Mouse (Mus musculus): ENCODE measurements around the gene BC067074. TPM values are rescaled to one million over a fixed set of nuclear protein-coding genes. Genes with fewer than 3 reads are reported as not detected.

The BC067074 gene
- polyA plus RNA-seq, 1 experiment from 2014 or later, result 0.89 TPM

DNA sequence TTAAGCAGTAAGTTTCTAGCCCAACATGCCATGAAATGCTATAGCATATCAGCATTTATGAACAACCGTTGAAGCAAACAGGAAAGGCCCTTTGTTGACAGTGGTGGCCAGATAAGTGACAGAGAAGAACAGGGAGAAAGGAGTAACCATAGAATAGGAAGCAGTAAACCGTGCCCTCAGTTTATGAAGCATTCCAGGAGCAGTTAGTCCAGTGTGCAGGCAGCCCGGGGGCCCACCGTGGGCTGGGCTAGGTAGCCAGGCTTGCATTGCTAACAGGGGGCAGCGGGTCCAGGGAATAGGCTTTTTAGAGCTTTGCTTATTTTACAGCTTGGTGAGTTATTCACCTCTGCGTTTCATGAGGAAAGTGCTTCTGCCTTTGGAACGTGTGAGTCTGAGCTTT is 39.3 kb downstream of the BC067074 start:
- WGBS, result 55% methylated on average over 7 of the region's 7 CpGs
- Histone ChIP-seq H3K9ac (ENCODE audit: low read length) (no peak overlapping the region), H3K9me3 (ENCODE audit: control insufficient read depth, low read length) (no peaks in the 10 kb centered on the region), H3K27me3 (ENCODE audit: control insufficient read depth, insufficient read depth, low read length) (no peaks in the 10 kb centered on the region), H3K36me3 (ENCODE audit: control insufficient read depth, insufficient read depth, low read length) (no peaks in the 10 kb centered on the region; the same call in 1 of the 2 replicates), H3K4me1 (replicated peaks; ENCODE audit: control insufficient read depth, insufficient read depth) (no peaks in the 10 kb centered on the region), H3K27ac (replicated peaks) (no peak overlapping the region), H3K4me2 (replicated peaks; ENCODE audit: low read depth) (no peak overlapping the region), H3K4me3 (ENCODE audit: low read depth, low read length) (no peak overlapping the region)
- TF ChIP-seq EP300 (optimal IDR thresholded peaks at IDR 0.05) (no peak), CTCF (IDR thresholded peaks at IDR 0.05; ENCODE audit: low read depth) (no peak)
- DNase-seq (ENCODE audit: low spot score), result no peak
- ATAC-seq (ENCODE audit: low FRiP score, low TSS enrichment), result no peak

GRCm38 (mm10) chr13:113333374-113333773 is 40.4 kb downstream of the BC067074 start:
- Histone ChIP-seq H3K9me3 (ENCODE audit: control insufficient read depth, low read length) (no peaks in the 10 kb centered on the region), H3K27ac (replicated peaks) (no peak overlapping the region), H3K27me3 (ENCODE audit: control insufficient read depth, insufficient read depth, low read length) (no peaks in the 10 kb centered on the region), H3K36me3 (ENCODE audit: control insufficient read depth, insufficient read depth, low read length) (no peaks in the 10 kb centered on the region; the same call in 1 of the 2 replicates), H3K4me1 (replicated peaks; ENCODE audit: control insufficient read depth, insufficient read depth) (no peaks in the 10 kb centered on the region), H3K9ac (ENCODE audit: low read length) (no peak overlapping the region), H3K4me2 (replicated peaks; ENCODE audit: low read depth) (no peak overlapping the region), H3K4me3 (ENCODE audit: low read depth, low read length) (no peak overlapping the region)
- ATAC-seq (ENCODE audit: low FRiP score, low TSS enrichment) (peak; percentile 65; the same call in 1 of the 2 replicates), DNase-seq (ENCODE audit: low spot score) (no peak)
- 70% methylated on average over 6 of the region's 6 CpGs for WGBS
- TF ChIP-seq CTCF (IDR thresholded peaks at IDR 0.05; ENCODE audit: low read depth), result no peak
- TF ChIP-seq EP300 (optimal IDR thresholded peaks at IDR 0.05), result no peak

DNA sequence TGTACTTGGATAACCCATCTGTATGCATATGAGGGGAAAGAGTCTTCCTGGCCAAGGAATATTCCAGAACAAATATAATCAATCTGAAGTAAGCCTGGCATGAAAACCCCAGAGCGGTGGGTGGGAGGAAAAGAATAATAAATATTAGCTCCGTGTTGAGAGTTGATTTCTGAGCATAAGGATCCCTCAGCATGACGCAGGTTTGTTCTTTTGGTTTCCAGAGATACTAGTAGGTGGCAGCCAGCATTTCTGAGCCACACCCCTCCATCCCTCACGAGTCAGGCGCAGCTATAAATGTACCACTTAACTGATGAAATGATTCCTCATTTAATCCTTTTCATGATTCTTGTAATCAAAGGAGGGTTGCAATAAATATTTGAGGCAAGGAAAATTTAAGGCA is 41.0 kb downstream of the BC067074 start:
- Histone ChIP-seq H3K9ac (ENCODE audit: low read length) (no peak overlapping the region), H3K4me3 (ENCODE audit: low read depth, low read length) (no peak overlapping the region), H3K9me3 (ENCODE audit: control insufficient read depth, low read length) (no peaks in the 10 kb centered on the region), H3K4me2 (replicated peaks; ENCODE audit: low read depth) (no peak overlapping the region), H3K27ac (replicated peaks) (no peak overlapping the region), H3K4me1 (replicated peaks; ENCODE audit: control insufficient read depth, insufficient read depth) (no peaks in the 10 kb centered on the region), H3K27me3 (ENCODE audit: control insufficient read depth, insufficient read depth, low read length) (no peaks in the 10 kb centered on the region), H3K36me3 (ENCODE audit: control insufficient read depth, insufficient read depth, low read length) (no peaks in the 10 kb centered on the region; the same call in 1 of the 2 replicates)
- TF ChIP-seq EP300 (optimal IDR thresholded peaks at IDR 0.05) (no peak), CTCF (IDR thresholded peaks at IDR 0.05; ENCODE audit: low read depth) (no peak)
- WGBS, result 61% methylated on average over 5 of the region's 5 CpGs
- ATAC-seq (ENCODE audit: low FRiP score, low TSS enrichment) (no peak), DNase-seq (ENCODE audit: low spot score) (no peak)

- no peaks in the 10 kb centered on the region for H3K36me3 ChIP-seq (ENCODE audit: control insufficient read depth, insufficient read depth, low read length)
- H3K4me1 ChIP-seq (replicated peaks; ENCODE audit: control insufficient read depth, insufficient read depth), result no peaks in the 10 kb centered on the region
- DNase-seq (ENCODE audit: low spot score) (no peak), ATAC-seq (ENCODE audit: low FRiP score, low TSS enrichment) (no peak)
- WGBS, result 76% methylated on average over 4 of the region's 4 CpGs
- TF ChIP-seq CTCF (IDR thresholded peaks at IDR 0.05; ENCODE audit: low read depth), result no peak
- TF ChIP-seq EP300 (optimal IDR thresholded peaks at IDR 0.05), result no peak
- H3K9ac ChIP-seq (ENCODE audit: low read length), result no peak overlapping the region
- H3K27ac ChIP-seq (replicated peaks), result no peak overlapping the region
- H3K9me3 ChIP-seq (ENCODE audit: control insufficient read depth, low read length), result no peaks in the 10 kb centered on the region
- no peak overlapping the region for H3K4me2 ChIP-seq (replicated peaks; ENCODE audit: low read depth)
- no peaks in the 10 kb centered on the region for H3K27me3 ChIP-seq (ENCODE audit: control insufficient read depth, insufficient read depth, low read length)
- no peak overlapping the region for H3K4me3 ChIP-seq (ENCODE audit: low read depth, low read length)
Observed at GRCm38 (mm10) chr13:113334773-113335172, 41.8 kb downstream of the BC067074 start.

- peak; percentile 45; the same call in 1 of the 2 replicates for ATAC-seq (ENCODE audit: low FRiP score, low TSS enrichment)
- Histone ChIP-seq H3K27me3 (ENCODE audit: control insufficient read depth, insufficient read depth, low read length) (no peaks in the 10 kb centered on the region), H3K9ac (ENCODE audit: low read length) (no peak overlapping the region), H3K4me3 (ENCODE audit: low read depth, low read length) (no peak overlapping the region), H3K9me3 (ENCODE audit: control insufficient read depth, low read length) (no peaks in the 10 kb centered on the region), H3K4me1 (replicated peaks; ENCODE audit: control insufficient read depth, insufficient read depth) (no peaks in the 10 kb centered on the region), H3K27ac (replicated peaks) (no peak overlapping the region), H3K4me2 (replicated peaks; ENCODE audit: low read depth) (no peak overlapping the region), H3K36me3 (ENCODE audit: control insufficient read depth, insufficient read depth, low read length) (no peaks in the 10 kb centered on the region)
- TF ChIP-seq EP300 (optimal IDR thresholded peaks at IDR 0.05), result no peak
- TF ChIP-seq CTCF (IDR thresholded peaks at IDR 0.05; ENCODE audit: low read depth), result peak; percentile 73
- 64% methylated on average over 6 of the region's 6 CpGs for WGBS
- peak; percentile 45 for DNase-seq (ENCODE audit: low spot score)
Observed at GRCm38 (mm10) chr13:113337223-113337858, 44.4 kb downstream of the BC067074 start.

GRCm38 (mm10) chr13:113340644-113341043 is 47.7 kb downstream of the BC067074 start:
- Histone ChIP-seq H3K36me3 (ENCODE audit: control insufficient read depth, insufficient read depth, low read length) (no peaks in the 10 kb centered on the region), H3K4me3 (ENCODE audit: low read depth, low read length) (no peak overlapping the region), H3K4me1 (replicated peaks; ENCODE audit: control insufficient read depth, insufficient read depth) (no peaks in the 10 kb centered on the region), H3K4me2 (replicated peaks; ENCODE audit: low read depth) (no peak overlapping the region), H3K9me3 (ENCODE audit: control insufficient read depth, low read length) (no peaks in the 10 kb centered on the region), H3K27me3 (ENCODE audit: control insufficient read depth, insufficient read depth, low read length) (no peaks in the 10 kb centered on the region), H3K27ac (replicated peaks) (no peak overlapping the region), H3K9ac (ENCODE audit: low read length) (no peak overlapping the region)
- DNase-seq (ENCODE audit: low spot score) (no peak), ATAC-seq (ENCODE audit: low FRiP score, low TSS enrichment) (no peak)
- WGBS, result 85% methylated on average over 2 of the region's 2 CpGs
- no peak for TF ChIP-seq EP300 (optimal IDR thresholded peaks at IDR 0.05)
- TF ChIP-seq CTCF (IDR thresholded peaks at IDR 0.05; ENCODE audit: low read depth), result no peak
